14 mouse cellular contexts compared by ENCODE assay signal in the genomic region with DNA sequence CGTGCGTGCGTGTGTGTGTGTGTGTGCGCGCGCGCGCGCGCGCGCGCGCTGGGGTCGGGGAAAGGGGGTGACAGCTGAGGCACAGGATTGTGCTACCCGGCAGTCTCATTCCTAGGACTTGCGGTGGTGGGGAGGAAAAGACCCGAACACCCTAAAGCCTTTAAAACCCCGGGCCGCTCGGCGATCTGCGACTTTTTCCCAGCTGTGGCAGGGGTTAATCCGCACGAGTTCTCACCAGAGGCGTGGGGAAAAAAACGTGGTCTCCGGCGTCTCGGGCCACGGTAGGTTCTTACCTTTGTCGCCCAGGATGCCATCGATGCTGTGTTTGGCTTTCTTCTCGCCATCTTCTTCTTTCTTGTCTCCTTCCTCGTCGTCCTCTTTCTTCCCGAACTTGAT. TPM values are rescaled to one million over a fixed set of nuclear protein-coding genes. Genes with fewer than 3 reads are reported as not detected.
DNase-seq lines count a peak whose midpoint lies in the region; TF ChIP-seq lines count a peak whose summit lies in the region.
"Had no signal": no experiment of that assay in that cellular context is flagged by ENCODE, and none has a peak within 500 bp of the region (broad histone marks: within the 10 kb centered on the region; RNA-seq: fewer than 3 reads in every experiment).

No protein-coding gene starts in this region.

- peak overlapping the region; percentile 17 for H3K4me3 ChIP-seq in thymus, adult 2 months (ENCODE audit: control insufficient read depth, insufficient read depth, low read length)
- peak overlapping the region; percentile 68 for H3K4me3 ChIP-seq in midbrain, embryonic 10.5 days

- peak; percentile 42 for DNase-seq in embryo, embryonic 10.5 days (ENCODE audit: low spot score)
- no peak for DNase-seq in embryo, embryonic 9.5 days (ENCODE audit: extremely low spot score)
- DNase-seq in thymus, adult 2 months, result no peak
- no peak for DNase-seq in thymus, postnatal 4 days
- peak; percentile 48 for DNase-seq in midbrain, embryonic 10.5 days (ENCODE audit: low spot score)
- no peak for DNase-seq in ovary, postnatal 10 days (ENCODE audit: low spot score)
- DNase-seq in layer of hippocampus, adult 8-10 months (ENCODE audit: low spot score in 2 of 2), result no peak
- DNase-seq in adrenal gland, adult 18-20 months (ENCODE audit: low spot score in 2 of 2), result no peak
- DNase-seq: adrenal gland, adult 8-10 months; cerebellum, adult 9-11 months; lung, embryonic 14.5 days; right cerebral cortex, postnatal 4 days had no signal

- H3K36me3 ChIP-seq in thymus, adult 2 months (ENCODE audit: control insufficient read depth, insufficient read depth, low read length), result no peaks in the 10 kb centered on the region
- H3K36me3 ChIP-seq in midbrain, embryonic 10.5 days, result peaks cover 22% of the 10 kb centered on the region

- TF ChIP-seq CTCF in thymus, adult 2 months (IDR thresholded peaks at IDR 0.05; ENCODE audit: borderline replicate concordance, control insufficient read depth, extremely low read depth, insufficient read depth, low read length, poor library complexity), result no peak

- TF ChIP-seq POLR2A in thymus, adult 2 months (IDR thresholded peaks at IDR 0.05; ENCODE audit: control insufficient read depth, extremely low read depth, insufficient read depth, low read length, poor library complexity), result no peak

- 5% methylated on average over 37 of the region's 37 CpGs for WGBS in thymus, adult 2 months
- 2% methylated on average over 37 of the region's 37 CpGs for WGBS in midbrain, embryonic 10.5 days

- peaks cover 65% of the 10 kb centered on the region for H3K27me3 ChIP-seq in thymus, adult 2 months (ENCODE audit: control insufficient read depth, insufficient read depth, low read length)
- H3K27me3 ChIP-seq in midbrain, embryonic 10.5 days (ENCODE audit: low read depth, poor library complexity, severe bottlenecking), result peaks cover 100% of the 10 kb centered on the region

- H3K27ac ChIP-seq in thymus, adult 2 months (ENCODE audit: control insufficient read depth, insufficient read depth, low read length), result no peak overlapping the region
- H3K27ac ChIP-seq in midbrain, embryonic 10.5 days (replicated peaks), result no peak overlapping the region
- H3K27ac ChIP-seq: kidney, postnatal 0 days had no signal

- peaks cover 32% of the 10 kb centered on the region for H3K4me1 ChIP-seq in thymus, adult 2 months (replicated peaks; ENCODE audit: control insufficient read depth, insufficient read depth, low read length)
- peaks cover 99% of the 10 kb centered on the region for H3K4me1 ChIP-seq in midbrain, embryonic 10.5 days

- no peaks in the 10 kb centered on the region for H3K9me3 ChIP-seq in midbrain, embryonic 10.5 days (replicated peaks)

RNA-seq across cellular contexts. Expression of gene Pax7, which starts 5.0 kb away (rescaled TPM):
- polyA plus RNA-seq in thymus, adult 2 months (2012; rRNA removed), result 1.1 and 1.2 TPM in 2 replicates
- polyA plus RNA-seq in midbrain, embryonic 10.5 days (2016; fragmentation: Nextera tagmentation; extraction: Ambion mirVana), result 1.3 and 1.8 TPM in 2 replicates
- total RNA-seq in layer of hippocampus, adult 8-10 months (2022), result under 1 TPM in 1 of 4 experiments, not detected in 3; 0.04 TPM
- total RNA-seq in adrenal gland, adult 18-20 months (2021), result not detected
- total RNA-seq: adrenal gland, adult 8-10 months had no signal
- polyA plus RNA-seq: heart, embryonic 14.5 days; kidney, postnatal 0 days; lung, embryonic 14.5 days had no signal

Comparison
In these comparisons a context has a peak if more than half of its experiments do, and no peak if none do; other contexts are left out.
1. DNase-seq: peak in embryo, embryonic 10.5 days (single experiment) and midbrain, embryonic 10.5 days (single experiment); none in embryo, embryonic 9.5 days (single experiment), thymus, adult 2 months (single experiment), thymus, postnatal 4 days (single experiment), ovary, postnatal 10 days (single experiment), layer of hippocampus, adult 8-10 months (0 of 2) and adrenal gland, adult 18-20 months (0 of 2).